Comparison of ENCODE assay signal across 8 mouse cellular contexts in genomic region chr6:70791824-70792535, GRCm38 (mm10). TPM values are rescaled to one million over a fixed set of nuclear protein-coding genes. Genes with fewer than 3 reads are reported as not detected.
A peak's percentile ranks its signal among the peaks of the same experiment; 100 is the strongest.
DNase-seq lines count a peak whose midpoint lies in the region; ATAC-seq and TF ChIP-seq lines count a peak whose summit lies in the region.

Rpia (minus strand) TSS chr6:70792232.

- TF ChIP-seq CTCF in ES-Bruce4 (IDR thresholded peaks at IDR 0.05; ENCODE audit: low read depth, low read length): no peak

- peak; percentile 33 for TF ChIP-seq POLR2A in ES-Bruce4 (IDR thresholded peaks at IDR 0.05; ENCODE audit: insufficient read depth, low read length)

- no peaks in the 10 kb centered on the region for H3K4me1 ChIP-seq in ES-Bruce4 (ENCODE audit: control insufficient read depth, insufficient read depth, low read length)
- peaks cover 16% of the 10 kb centered on the region for H3K4me1 ChIP-seq in forebrain, embryonic 14.5 days (ENCODE audit: control insufficient read depth, insufficient read depth, low read length)
- peaks cover 35% of the 10 kb centered on the region for H3K4me1 ChIP-seq in neural tube, embryonic 15.5 days

- H3K36me3 ChIP-seq in ES-Bruce4 (ENCODE audit: control insufficient read depth, insufficient read depth, low read length, poor library complexity, severe bottlenecking): no peaks in the 10 kb centered on the region
- 0 out of 2 replicates have a peak, but pooled peaks cover 4% of the 10 kb centered on the region for H3K36me3 ChIP-seq in forebrain, embryonic 14.5 days (ENCODE audit: control insufficient read depth, insufficient read depth, low read length)
- no peaks in the 10 kb centered on the region for H3K36me3 ChIP-seq in neural tube, embryonic 15.5 days

- H3K4me2 ChIP-seq in forebrain, embryonic 14.5 days (ENCODE audit: low read length): peak within 1 kb of the TSS; percentile 86
- H3K4me2 ChIP-seq in neural tube, embryonic 15.5 days: peak within 1 kb of the TSS; percentile 89

- H3K27ac ChIP-seq in ES-Bruce4 (ENCODE audit: insufficient read depth, low read length): no peak within 1 kb of the TSS
- H3K27ac ChIP-seq in forebrain, embryonic 14.5 days (ENCODE audit: low read depth, low read length): peak within 1 kb of the TSS; percentile 75; the same call in 1 of the 2 replicates
- H3K27ac ChIP-seq in neural tube, embryonic 15.5 days (replicated peaks): peak within 1 kb of the TSS; percentile 73

- DNase-seq in forebrain, embryonic 14.5 days (ENCODE audit: low spot score): peak; percentile 99
- peak; percentile 99 for DNase-seq in heart, postnatal 14 days
- DNase-seq in layer of hippocampus, adult 11-12 months (ENCODE audit: low spot score): peak; percentile 99
- peak; percentile 99 for DNase-seq in lung, adult 18-20 months
- peak; percentile 97 for DNase-seq in testis, postnatal 14 days (ENCODE audit: low spot score)

- ATAC-seq in cerebellum, adult (ENCODE audit: insufficient number of reproducible peaks, low FRiP score, low TSS enrichment): peak; percentile 98
- peak; percentile 98 for ATAC-seq in forebrain, embryonic 14.5 days
- peak; percentile 98 for ATAC-seq in neural tube, embryonic 15.5 days (ENCODE audit: low FRiP score)

- no peaks in the 10 kb centered on the region for H3K27me3 ChIP-seq in ES-Bruce4 (ENCODE audit: control insufficient read depth, insufficient read depth, low read length, poor library complexity, severe bottlenecking)
- H3K27me3 ChIP-seq in forebrain, embryonic 14.5 days (replicated peaks; ENCODE audit: control insufficient read depth, insufficient read depth, low read length): no peaks in the 10 kb centered on the region
- H3K27me3 ChIP-seq in neural tube, embryonic 15.5 days (replicated peaks): no peaks in the 10 kb centered on the region

- no peak for TF ChIP-seq EP300 in ES-Bruce4 (IDR thresholded peaks at IDR 0.05; ENCODE audit: insufficient read depth, low read depth, low read length)

- intact Hi-C loops in heart, postnatal 14 days (cut with DNase I): no loop called here

- WGBS in forebrain, embryonic 14.5 days: under 1% methylated on average over 61 of the region's 62 CpGs
- WGBS in neural tube, embryonic 15.5 days: under 1% methylated on average over 62 of the region's 62 CpGs

- H3K9me3 ChIP-seq in ES-Bruce4 (replicated peaks; ENCODE audit: control insufficient read depth, insufficient read depth, low read length, poor library complexity, severe bottlenecking): no peaks in the 10 kb centered on the region
- no peaks in the 10 kb centered on the region for H3K9me3 ChIP-seq in forebrain, embryonic 14.5 days (replicated peaks; ENCODE audit: control insufficient read depth, low read length)
- H3K9me3 ChIP-seq in neural tube, embryonic 15.5 days (replicated peaks): no peaks in the 10 kb centered on the region

- peak within 1 kb of the TSS; percentile 71 for H3K4me3 ChIP-seq in ES-Bruce4 (ENCODE audit: low read depth, low read length)
- peak within 1 kb of the TSS; percentile 86 for H3K4me3 ChIP-seq in forebrain, embryonic 14.5 days (ENCODE audit: low read depth, low read length)
- H3K4me3 ChIP-seq in neural tube, embryonic 15.5 days (replicated peaks): peak within 1 kb of the TSS; percentile 84

- peak within 1 kb of the TSS; percentile 62 for H3K9ac ChIP-seq in ES-Bruce4 (ENCODE audit: low read depth, poor library complexity, severe bottlenecking)
- peak within 1 kb of the TSS; percentile 79 for H3K9ac ChIP-seq in forebrain, embryonic 14.5 days (ENCODE audit: low read length)
- H3K9ac ChIP-seq in neural tube, embryonic 15.5 days (replicated peaks): peak within 1 kb of the TSS; percentile 81

RNA-seq across cellular contexts. Expression of gene Rpia, which starts in this region (rescaled TPM):
- 6.5 and 7.2 TPM in 2 replicates for polyA plus RNA-seq in ES-Bruce4 (2011; ENCODE audit: insufficient read depth, insufficient read length, low read depth, missing spikeins)
- polyA plus RNA-seq in forebrain, embryonic 14.5 days (2014; fragmentation: Nextera tagmentation; extraction: Ambion mirVana): 2.5 and 2.6 TPM in 2 replicates
- 10 to 100 TPM; 10.4 to 12.0 TPM for total RNA-seq in heart, postnatal 14 days (2021)
- polyA plus RNA-seq in neural tube, embryonic 15.5 days (2015; fragmentation: Nextera tagmentation; extraction: Ambion mirVana): 3.2 and 3.4 TPM in 2 replicates
